Mouse (Mus musculus) embryo, embryonic 9.5 days (tissue): Measurements from ENCODE around the gene Negr1.
A peak's percentile ranks its signal among the peaks of the same experiment; 100 is the strongest.

Experiments
- DNase-seq: peaks from one replicate; pipeline ENCODE4 v3.0.0-alpha.2; 2017; ENCODE audit errors: extremely low spot score

Gene Negr1

GRCm38 (mm10) chr3:156690059-156690605 lies 128.5 kb downstream of the Negr1 start:
- DNase-seq, result no peak

DNA sequence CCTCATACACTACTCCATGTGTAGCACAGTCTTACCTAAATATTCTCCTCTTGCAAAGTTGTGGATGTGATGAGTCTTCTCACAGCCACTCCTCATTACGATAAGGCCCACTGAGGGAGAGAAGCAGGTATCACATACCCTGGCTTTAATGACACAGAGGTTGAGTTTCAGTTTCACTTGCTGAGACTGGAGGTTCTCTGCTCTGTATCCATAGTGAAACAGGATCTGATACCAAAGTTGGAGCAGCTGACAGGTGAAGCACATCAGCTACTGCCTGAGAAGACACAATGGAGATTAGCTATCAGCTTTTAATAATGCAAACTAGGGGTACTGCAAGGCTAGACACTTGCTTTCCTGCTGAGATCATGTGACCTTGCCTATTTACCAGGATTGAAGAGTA lies 137.1 kb downstream of the Negr1 start:
- DNase-seq, result no peak

DNA sequence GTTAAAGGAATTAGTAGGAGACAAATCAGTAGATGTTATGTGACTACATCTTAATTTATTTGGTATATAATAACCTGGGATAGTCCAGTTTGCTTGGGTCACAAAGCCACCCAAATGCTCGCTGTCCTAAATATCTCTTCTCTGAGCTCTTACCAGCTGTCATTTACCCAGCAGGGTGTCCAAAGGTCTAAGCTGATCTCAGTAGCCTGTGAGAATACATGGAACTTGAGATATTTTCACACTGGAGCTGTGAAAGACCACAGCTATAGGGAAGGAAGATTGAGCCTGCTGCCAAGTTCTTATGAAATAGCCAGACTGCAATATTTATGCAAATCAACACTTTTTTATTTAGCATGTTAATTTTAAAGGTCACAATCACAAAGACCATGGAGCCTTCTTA lies 141.6 kb downstream of the Negr1 start:
- no peak for DNase-seq

DNA sequence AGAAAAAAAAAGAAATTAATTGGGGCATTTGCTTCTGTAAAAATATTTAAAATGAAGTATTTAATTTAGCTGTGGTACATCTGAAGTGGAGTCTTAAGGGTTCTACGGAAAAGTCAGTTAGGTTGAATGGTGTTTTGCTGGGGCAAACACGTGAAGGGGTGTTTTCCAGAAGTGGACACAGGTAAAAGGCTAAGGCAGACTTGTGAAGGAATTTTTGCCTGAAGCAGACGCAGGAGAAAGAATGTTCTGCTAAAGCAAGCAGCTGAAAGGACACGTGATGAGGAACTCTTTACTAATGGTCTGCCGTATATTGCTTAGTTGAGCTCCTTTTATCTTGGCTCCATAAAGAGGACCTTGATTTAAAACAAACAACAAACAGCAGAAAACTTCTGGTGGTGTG lies 148.6 kb downstream of the Negr1 start:
- DNase-seq, result no peak

- DNase-seq, result no peak
These were observed 149.1 kb downstream of the Negr1 start for GRCm38 (mm10) chr3:156710693-156711092.

DNA sequence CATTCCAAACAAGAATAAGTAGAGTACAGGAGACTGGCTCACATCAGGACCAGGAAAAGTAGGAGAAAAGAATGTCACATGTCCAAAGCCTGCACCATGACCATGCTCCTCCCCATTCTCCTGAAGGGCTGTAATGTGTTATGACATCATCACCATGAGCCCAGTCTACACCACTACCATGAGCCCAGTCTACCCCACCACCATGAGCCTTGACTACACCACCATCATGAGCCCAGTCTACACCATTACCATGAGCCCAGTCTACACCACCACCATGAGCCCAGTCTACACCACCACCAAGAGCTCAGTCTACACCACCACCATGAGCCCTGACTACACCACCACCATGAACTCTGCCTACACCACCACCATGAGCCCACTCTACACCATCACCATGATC lies 174.7 kb downstream of the Negr1 start:
- no peak for DNase-seq

DNA sequence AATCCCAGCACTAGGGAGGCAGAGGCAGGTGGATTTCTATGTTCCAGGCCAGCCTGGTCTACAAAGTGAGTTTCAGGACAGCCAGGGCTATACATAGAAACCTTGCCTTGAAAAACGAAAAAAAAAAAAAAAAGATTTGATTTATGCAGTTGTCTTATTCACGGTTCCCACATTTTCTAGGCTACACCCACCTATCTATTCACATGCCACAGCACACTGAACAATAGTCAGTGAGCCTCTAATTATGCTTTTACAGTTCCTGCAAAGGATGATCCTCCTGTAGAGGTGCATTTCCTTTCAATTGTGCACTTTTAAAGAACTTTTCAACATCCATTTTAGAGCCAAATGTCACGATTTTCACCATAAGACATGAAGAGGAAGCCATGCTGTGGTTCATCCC lies 177.9 kb downstream of the Negr1 start:
- DNase-seq, result no peak

DNA sequence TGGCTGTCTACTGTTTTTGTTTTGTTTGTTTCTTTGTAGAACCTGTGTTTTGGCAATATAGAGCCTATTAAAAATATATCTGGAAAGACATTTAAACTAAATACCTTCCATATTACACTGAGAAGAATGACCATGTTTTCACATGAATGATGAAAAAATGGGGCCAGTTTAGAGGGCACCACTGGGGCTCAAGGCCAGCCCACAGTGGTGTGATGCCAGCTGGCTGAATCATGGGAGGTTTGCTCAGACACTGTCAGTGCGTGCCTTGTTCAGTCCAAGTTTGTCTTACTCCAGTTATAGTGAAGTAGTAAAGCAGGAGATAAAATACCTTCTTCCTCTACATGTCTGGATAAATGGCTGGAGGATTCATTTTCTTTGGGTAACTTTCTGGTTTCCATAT lies 181.7 kb downstream of the Negr1 start:
- DNase-seq, result no peak

DNA sequence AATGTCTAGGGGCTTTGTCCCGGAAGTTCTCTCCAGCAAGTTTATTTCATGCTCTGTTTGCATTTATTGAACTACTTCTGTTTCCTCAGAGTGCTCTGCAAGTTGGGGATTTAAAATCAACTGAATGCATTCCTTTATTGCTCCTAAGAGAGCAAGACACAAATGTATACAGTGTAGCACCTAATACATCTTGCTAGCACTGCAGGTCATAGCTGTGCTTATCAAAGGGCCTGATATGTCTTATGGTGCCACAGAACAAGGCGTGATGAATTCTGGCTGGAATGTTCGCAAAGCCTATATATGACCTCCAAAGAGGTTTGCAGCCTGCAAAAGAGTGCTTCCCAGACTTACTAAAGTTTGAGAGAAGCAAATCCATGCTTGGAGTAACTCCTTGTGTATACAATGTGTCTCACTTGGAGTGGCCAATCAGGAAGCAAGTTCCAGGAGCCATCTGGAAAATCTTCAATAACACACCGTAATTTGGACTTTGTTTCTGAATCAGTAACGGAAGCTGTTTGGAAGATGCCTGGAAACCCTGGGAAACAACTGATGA lies 183.7 kb downstream of the Negr1 start:
- no peak for DNase-seq

GRCm38 (mm10) chr3:156747456-156747855 lies 185.9 kb downstream of the Negr1 start:
- no peak for DNase-seq

DNA sequence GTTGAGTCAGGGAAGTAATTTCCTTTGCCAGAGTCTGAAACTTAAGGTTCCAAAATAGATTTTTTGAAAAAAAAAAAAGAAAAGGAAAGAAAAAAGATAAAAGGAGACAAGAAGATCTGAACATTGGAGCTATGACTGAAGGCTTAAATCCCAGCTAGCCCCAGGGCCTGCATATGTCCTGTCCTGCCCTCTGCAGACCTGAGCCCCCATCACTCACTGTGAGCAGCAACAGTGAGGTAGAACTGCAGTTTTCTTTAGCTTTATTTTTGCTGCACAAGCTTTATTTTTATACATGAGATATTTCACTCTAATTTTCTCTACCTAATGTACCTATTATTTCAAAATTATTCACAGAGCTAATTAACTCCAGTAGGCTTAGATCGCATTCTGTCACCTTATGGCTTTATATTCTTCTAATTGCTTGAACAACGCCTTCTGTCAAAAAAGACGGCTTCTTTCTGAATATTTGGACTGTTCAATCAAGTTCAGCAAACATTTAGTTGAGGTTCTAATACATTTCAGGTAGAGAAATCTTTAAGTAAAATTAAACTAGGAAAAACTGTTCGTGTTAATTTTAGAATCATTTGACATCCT lies 192.3 kb downstream of the Negr1 start:
- DNase-seq, result no peak

DNA sequence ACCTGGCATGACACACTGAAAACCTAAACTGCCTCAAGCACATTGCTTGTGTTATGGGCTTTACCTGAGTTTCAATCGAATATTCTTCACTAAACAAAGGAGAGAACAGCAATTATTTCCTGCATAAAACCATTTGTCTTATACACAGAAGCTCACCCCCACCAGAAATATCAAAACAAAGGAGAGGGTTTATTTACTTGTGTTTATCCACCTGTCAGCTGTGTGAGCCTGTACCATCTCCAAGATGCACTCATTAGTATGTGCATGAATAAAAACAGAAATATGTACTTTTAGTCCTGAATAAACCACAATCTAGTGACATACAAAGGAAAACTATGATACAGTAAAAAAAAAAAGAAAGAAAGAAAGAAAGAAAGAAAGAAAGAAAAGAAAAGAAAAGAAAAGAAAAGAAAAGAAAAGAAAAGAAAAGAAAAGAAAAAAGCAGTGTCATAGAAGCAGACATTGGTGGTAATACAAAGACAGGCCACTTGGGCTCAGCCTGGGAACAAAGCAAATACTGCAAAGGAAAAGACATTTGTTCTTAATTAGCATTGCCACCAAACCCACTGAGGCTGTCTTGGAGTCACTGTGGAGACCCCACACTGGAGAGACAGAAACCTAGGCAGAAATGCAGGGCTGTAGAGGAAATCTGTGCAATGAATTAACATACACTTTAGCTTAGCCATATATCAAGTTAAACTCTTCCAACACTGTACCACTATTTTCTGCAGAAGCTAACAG lies 193.4 kb downstream of the Negr1 start:
- peak; percentile 14 for DNase-seq

DNA sequence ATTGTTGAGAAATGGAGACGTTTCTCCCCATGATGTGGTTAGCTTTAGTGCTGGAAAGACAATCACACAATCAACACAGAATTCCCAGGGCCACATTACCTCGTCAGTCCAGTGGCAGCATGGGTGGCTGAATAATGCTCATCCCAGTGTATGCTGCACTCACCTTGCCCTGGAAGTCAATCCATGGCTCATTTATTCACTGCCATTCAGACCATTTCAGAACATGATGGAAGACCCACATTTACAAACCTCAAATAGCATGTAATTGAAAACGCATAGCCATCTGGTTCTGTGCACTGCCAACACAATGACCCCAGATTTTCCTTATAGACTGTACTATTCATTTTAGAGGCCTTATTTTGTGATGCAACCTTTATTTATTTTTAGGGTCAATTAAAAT lies 203.4 kb downstream of the Negr1 start:
- no peak for DNase-seq

DNA sequence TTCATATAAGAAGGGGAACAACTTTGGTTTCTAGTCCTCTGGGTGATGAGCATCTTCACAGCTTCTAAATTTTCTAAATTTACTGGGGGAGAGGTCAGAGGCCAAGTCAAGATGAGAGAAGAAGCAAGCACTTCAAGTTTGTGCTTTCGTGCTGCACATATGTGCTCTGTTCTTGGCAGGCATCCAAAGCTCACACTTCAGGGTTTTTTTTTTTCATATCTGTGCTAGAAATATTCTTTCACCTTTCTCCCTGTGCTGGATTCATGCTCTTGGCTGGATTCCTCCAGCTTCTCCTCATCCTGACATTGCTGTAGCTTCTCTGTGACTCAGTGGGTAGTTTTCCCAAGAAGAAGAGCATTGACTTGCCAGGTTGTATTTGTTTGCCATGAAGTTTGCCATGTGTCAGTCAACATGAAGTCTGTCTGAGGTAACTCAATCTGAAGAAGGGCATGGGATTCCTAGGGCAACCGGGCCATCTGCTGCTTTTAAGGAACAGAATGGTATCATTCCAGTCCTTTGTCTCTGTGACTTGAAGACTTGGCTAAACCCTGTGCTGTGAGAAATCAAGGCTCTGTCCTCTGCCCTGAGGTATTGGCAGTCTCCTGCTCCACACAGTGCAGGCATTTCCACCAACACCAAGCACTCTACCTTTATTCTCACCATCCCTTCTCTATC lies 204.7 kb downstream of the Negr1 start:
- DNase-seq, result no peak

DNA sequence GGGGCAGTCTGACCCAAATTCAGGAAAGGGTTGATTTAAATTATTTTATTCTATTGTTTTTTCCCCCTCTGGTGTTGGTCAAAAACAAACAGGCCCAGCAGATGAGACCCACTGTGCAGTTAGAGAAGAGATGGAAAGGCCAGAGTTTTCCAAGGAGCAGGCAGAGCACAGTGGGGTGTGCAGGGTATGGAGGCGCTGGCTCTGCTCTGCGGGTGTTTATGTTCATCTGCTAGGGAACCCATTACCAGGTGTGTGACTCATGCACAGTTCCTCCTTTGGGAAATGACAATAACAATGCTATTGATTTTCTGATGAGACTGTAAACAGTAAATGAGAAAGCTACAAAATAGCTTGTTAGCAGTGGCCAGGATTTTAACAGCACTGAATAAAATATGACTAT lies 210.0 kb downstream of the Negr1 start:
- no peak for DNase-seq

GRCm38 (mm10) chr3:156772057-156772456 lies 210.5 kb downstream of the Negr1 start:
- no peak for DNase-seq

- no peak for DNase-seq
These were observed 222.8 kb downstream of the Negr1 start for GRCm38 (mm10) chr3:156784309-156784852.

DNA sequence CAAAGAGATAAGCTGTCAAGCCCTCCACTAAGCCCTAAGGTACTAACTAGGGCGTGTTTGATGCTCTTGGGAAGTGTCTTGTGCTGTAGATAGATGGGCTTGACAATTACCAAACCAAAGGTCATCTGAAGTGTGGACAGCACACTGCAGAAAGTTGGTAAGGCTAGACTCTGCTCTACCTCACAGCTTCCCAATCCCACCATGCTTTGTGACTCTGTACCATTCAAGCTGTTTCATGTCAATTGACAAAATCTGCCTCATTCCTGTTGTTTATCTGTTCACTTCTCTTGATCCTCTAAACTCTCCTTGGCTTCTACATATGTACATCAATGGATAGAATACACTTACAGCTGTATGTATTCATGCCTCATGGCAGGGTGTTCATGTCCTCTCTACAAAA lies 224.8 kb downstream of the Negr1 start:
- DNase-seq, result no peak

DNA sequence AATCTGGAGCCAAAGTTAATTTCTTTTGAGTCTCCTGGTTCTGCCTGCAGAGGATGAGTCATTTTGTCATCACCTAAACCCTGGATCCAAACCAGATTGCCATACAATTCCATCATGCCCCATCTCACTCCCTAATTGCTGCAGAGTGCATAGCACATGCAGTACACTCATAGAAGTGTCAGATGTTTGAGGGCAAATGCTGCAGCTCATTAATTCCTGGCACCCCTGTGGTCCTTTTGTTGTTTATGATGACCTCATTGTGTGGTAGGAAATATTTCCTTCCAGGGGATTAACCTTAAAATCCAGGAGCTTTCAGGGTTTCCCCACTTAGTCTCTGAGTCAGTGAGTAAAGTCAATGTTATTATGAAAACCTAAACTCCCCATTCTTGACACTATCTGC lies 229.6 kb downstream of the Negr1 start:
- DNase-seq, result no peak

DNA sequence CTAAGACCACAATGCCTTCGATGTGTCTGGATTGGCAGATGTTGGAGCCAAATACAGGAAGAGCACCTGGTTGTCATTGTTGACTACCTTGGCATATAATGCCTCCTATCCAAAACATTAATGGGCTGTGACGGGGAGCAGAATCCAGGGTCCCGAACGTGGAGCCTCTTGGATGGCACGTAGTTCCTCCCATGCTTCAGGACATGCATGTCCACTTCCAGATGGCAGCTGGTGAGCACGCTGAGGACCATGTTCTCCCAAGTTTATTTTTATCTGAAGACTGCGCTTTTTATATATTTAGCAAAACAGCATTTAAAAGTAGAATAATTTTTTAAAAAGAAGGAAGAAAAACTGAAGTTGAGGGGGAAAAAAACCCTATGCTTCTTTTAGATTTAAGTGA lies 231.1 kb downstream of the Negr1 start:
- DNase-seq, result no peak

- DNase-seq, result no peak
These were observed 232.5 kb downstream of the Negr1 start for GRCm38 (mm10) chr3:156794091-156794490.

DNA sequence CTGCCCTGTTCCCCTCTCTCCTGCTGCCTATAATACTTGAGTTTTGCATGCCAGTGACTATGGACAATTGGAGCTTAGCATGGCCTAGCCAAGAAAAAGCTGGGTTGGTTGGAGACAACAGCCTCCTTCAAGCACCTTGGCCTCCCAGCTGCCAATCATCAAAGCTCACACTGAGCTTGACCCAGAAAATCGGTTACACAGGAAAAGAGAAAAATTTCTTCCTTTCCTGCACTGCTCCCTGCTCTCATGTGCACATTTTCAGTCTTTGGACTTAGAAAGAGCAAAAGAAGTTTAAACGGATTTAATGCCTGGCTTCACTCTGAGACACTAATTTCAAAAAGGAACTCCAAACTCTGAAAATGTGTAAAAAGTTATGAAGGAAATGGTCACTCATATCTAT lies 233.0 kb downstream of the Negr1 start:
- DNase-seq, result no peak
